8 mouse cellular contexts compared by ENCODE assay signal in the genomic region with DNA sequence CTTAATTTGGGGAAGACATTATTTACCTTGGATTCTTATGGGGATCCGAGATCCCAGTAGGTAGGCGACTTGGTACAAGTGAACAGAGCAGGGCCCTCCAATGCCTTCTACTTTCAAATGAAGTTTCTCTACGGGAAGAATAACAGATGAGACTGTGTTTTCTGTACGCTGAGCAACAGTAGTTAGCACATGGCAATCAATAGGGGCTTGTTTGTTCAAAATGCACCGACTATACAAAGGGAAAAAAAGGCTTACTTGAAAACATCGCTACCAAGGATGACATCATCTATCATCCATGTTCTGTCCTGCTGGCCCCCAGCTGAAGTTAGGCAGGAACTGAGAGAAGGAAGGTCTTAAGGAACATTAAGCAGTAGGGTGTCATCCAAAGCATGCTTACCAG. TPM values are rescaled to one million over a fixed set of nuclear protein-coding genes. Genes with fewer than 3 reads are reported as not detected.
DNase-seq lines count a peak whose midpoint lies in the region; ATAC-seq and TF ChIP-seq lines count a peak whose summit lies in the region.

A gene (plus strand): TSS at position 301 of the 400 bp plus-strand sequence.

- no peaks in the 10 kb centered on the region for H3K36me3 ChIP-seq in ES-Bruce4 (ENCODE audit: control insufficient read depth, insufficient read depth, low read length, poor library complexity, severe bottlenecking)
- no peaks in the 10 kb centered on the region for H3K36me3 ChIP-seq in forebrain, postnatal 0 days (ENCODE audit: insufficient read depth)
- H3K36me3 ChIP-seq in hindbrain, embryonic 12.5 days, result no peaks in the 10 kb centered on the region
- no peaks in the 10 kb centered on the region for H3K36me3 ChIP-seq in liver, embryonic 13.5 days

- no peak within 1 kb of the TSS for H3K4me3 ChIP-seq in ES-Bruce4 (ENCODE audit: low read depth, low read length)
- H3K4me3 ChIP-seq in forebrain, postnatal 0 days (ENCODE audit: low read depth, low read length), result no peak within 1 kb of the TSS
- no peak within 1 kb of the TSS for H3K4me3 ChIP-seq in hindbrain, embryonic 12.5 days
- H3K4me3 ChIP-seq in liver, embryonic 13.5 days (replicated peaks), result no peak within 1 kb of the TSS

- no peak within 1 kb of the TSS for H3K27ac ChIP-seq in ES-Bruce4 (ENCODE audit: insufficient read depth, low read length)
- no peak within 1 kb of the TSS for H3K27ac ChIP-seq in forebrain, postnatal 0 days (ENCODE audit: low read depth, low read length)
- no peak within 1 kb of the TSS for H3K27ac ChIP-seq in hindbrain, embryonic 12.5 days
- peak within 1 kb of the TSS; percentile 72; the same call in 1 of the 2 replicates for H3K27ac ChIP-seq in liver, embryonic 13.5 days

- no peak within 1 kb of the TSS for H3K9ac ChIP-seq in ES-Bruce4 (ENCODE audit: low read depth, poor library complexity, severe bottlenecking)
- H3K9ac ChIP-seq in forebrain, postnatal 0 days, result no peak within 1 kb of the TSS
- H3K9ac ChIP-seq in hindbrain, embryonic 12.5 days, result no peak within 1 kb of the TSS
- no peak within 1 kb of the TSS for H3K9ac ChIP-seq in liver, embryonic 13.5 days

- no peak for ATAC-seq in forebrain, postnatal 0 days
- no peak for ATAC-seq in hindbrain, embryonic 12.5 days (ENCODE audit: low FRiP score)
- ATAC-seq in liver, embryonic 13.5 days (ENCODE audit: low read depth), result no peak

- TF ChIP-seq EP300 in ES-Bruce4 (IDR thresholded peaks at IDR 0.05; ENCODE audit: insufficient read depth, low read depth, low read length), result no peak

- no peak for TF ChIP-seq POLR2A in ES-Bruce4 (IDR thresholded peaks at IDR 0.05; ENCODE audit: insufficient read depth, low read length)

- H3K27me3 ChIP-seq in ES-Bruce4 (ENCODE audit: control insufficient read depth, insufficient read depth, low read length, poor library complexity, severe bottlenecking), result no peaks in the 10 kb centered on the region
- H3K27me3 ChIP-seq in forebrain, postnatal 0 days (ENCODE audit: insufficient read depth, low read length), result no peaks in the 10 kb centered on the region
- no peaks in the 10 kb centered on the region for H3K27me3 ChIP-seq in hindbrain, embryonic 12.5 days
- H3K27me3 ChIP-seq in liver, embryonic 13.5 days, result no peaks in the 10 kb centered on the region

- no peak within 1 kb of the TSS for H3K4me2 ChIP-seq in forebrain, postnatal 0 days (ENCODE audit: low read depth)
- H3K4me2 ChIP-seq in hindbrain, embryonic 12.5 days (replicated peaks), result no peak within 1 kb of the TSS
- no peak within 1 kb of the TSS for H3K4me2 ChIP-seq in liver, embryonic 13.5 days

- H3K4me1 ChIP-seq in ES-Bruce4 (ENCODE audit: control insufficient read depth, insufficient read depth, low read length), result peaks cover 6% of the 10 kb centered on the region
- H3K4me1 ChIP-seq in forebrain, postnatal 0 days (ENCODE audit: insufficient read depth), result no peaks in the 10 kb centered on the region
- peaks cover 3% of the 10 kb centered on the region; the same call in 1 of the 2 replicates for H3K4me1 ChIP-seq in hindbrain, embryonic 12.5 days
- peaks cover 15% of the 10 kb centered on the region; the same call in 1 of the 2 replicates for H3K4me1 ChIP-seq in liver, embryonic 13.5 days (replicated peaks)

- WGBS in forebrain, postnatal 0 days, result 69% methylated on average over 6 of the region's 6 CpGs
- WGBS in hindbrain, embryonic 12.5 days, result 88% methylated on average over 6 of the region's 6 CpGs
- 57% methylated on average over 6 of the region's 6 CpGs for WGBS in liver, embryonic 13.5 days (ENCODE audit: insufficient replicate concordance)

- no peaks in the 10 kb centered on the region for H3K9me3 ChIP-seq in ES-Bruce4 (replicated peaks; ENCODE audit: control insufficient read depth, insufficient read depth, low read length, poor library complexity, severe bottlenecking)
- no peaks in the 10 kb centered on the region for H3K9me3 ChIP-seq in forebrain, postnatal 0 days (ENCODE audit: low read length)
- no peaks in the 10 kb centered on the region for H3K9me3 ChIP-seq in hindbrain, embryonic 12.5 days (replicated peaks)
- no peaks in the 10 kb centered on the region for H3K9me3 ChIP-seq in liver, embryonic 13.5 days (replicated peaks)

- TF ChIP-seq CTCF in ES-Bruce4 (IDR thresholded peaks at IDR 0.05; ENCODE audit: low read depth, low read length), result no peak
- TF ChIP-seq CTCF in forebrain, postnatal 0 days (IDR thresholded peaks at IDR 0.05; ENCODE audit: low read depth), result no peak

- DNase-seq in adrenal gland, adult 2 months, result no peak
- no peak for DNase-seq in forebrain, postnatal 0 days
- DNase-seq in liver, embryonic 13.5 days, result no peak
- DNase-seq in telencephalon, adult 2 months (ENCODE audit: low read depth, low spot score), result peak; percentile 15
- no peak for DNase-seq in urinary bladder, postnatal 25 days (ENCODE audit: low spot score)
- no peak for DNase-seq in cerebellum, adult 11-12 months

RNA-seq across cellular contexts. Expression of the gene that starts here (rescaled TPM):
- polyA plus RNA-seq in ES-Bruce4 (2011; ENCODE audit: insufficient read depth, insufficient read length, low read depth, missing spikeins), result 18.5 and 19.3 TPM in 2 replicates
- total RNA-seq in adrenal gland, adult 2 months (2021), result 100 to 1,000 TPM; 364 to 372 TPM
- 55.4 and 70.6 TPM in 2 replicates for polyA plus RNA-seq in adrenal gland, adult 2 months (2012; rRNA removed)
- total RNA-seq in forebrain, postnatal 0 days (2014; rRNA removed), result 207 and 212 TPM in 2 replicates
- polyA plus RNA-seq in forebrain, postnatal 0 days (2015; fragmentation: Nextera tagmentation; extraction: Ambion mirVana), result 171 and 182 TPM in 2 replicates
- 77.9 and 85.9 TPM in 2 replicates for polyA plus RNA-seq in hindbrain, embryonic 12.5 days (2016; fragmentation: Nextera tagmentation; extraction: Ambion mirVana)
- polyA plus RNA-seq in liver, embryonic 13.5 days (2015; fragmentation: Nextera tagmentation; extraction: Ambion mirVana), result 279 and 342 TPM in 2 replicates
